Mouse (Mus musculus) neural tube, embryonic 11.5 days (tissue): ENCODE data around the gene Spred1. TPM values are rescaled to one million over a fixed set of nuclear protein-coding genes. Genes with fewer than 3 reads are reported as not detected.

ENCODE experiments used
- ATAC-seq: fragments of 200-750 bp; cut with Nextera tagmentation; 2 replicates; pipeline ENCODE4 v1.8.0; 2017; ENCODE audit warnings: moderate number of reproducible peaks, mild to moderate bottlenecking, moderate TSS enrichment, moderate library complexity; ENCODE audit not compliant: insufficient read depth, low FRiP score, low TSS enrichment
- DNase-seq: peaks from one replicate; pipeline ENCODE4 v3.0.0-alpha.2; 2015; ENCODE audit warnings: low spot score
- H3K27ac ChIP-seq: fragments of 300-500 bp; sonication (generic); 2 replicates; pipeline ENCODE4 v1.5.1; 2014; ENCODE audit warnings: low read depth, mild to moderate bottlenecking, low read length
- H3K27me3 ChIP-seq: fragments of 300-500 bp; sonication (generic); 2 replicates; pipeline ENCODE4 v1.6.1; 2014; ENCODE audit warnings: mild to moderate bottlenecking, low read length, mixed read lengths; ENCODE audit not compliant: control insufficient read depth, insufficient read depth
- H3K36me3 ChIP-seq: fragments of 300-500 bp; sonication (generic); 2 replicates; pipeline ENCODE4 v1.6.1; 2014; ENCODE audit warnings: mild to moderate bottlenecking, low read length, moderate library complexity, mixed read lengths; ENCODE audit not compliant: control insufficient read depth, insufficient read depth
- H3K4me1 ChIP-seq: fragments of 300-500 bp; sonication (generic); 2 replicates; pipeline ENCODE4 v1.6.1; 2014; ENCODE audit warnings: low read length, mixed read lengths; ENCODE audit not compliant: control insufficient read depth, insufficient read depth
- H3K4me2 ChIP-seq: fragments of 300-500 bp; sonication (generic); 2 replicates; pipeline ENCODE4 v1.6.1; 2014; ENCODE audit warnings: low read depth, mild to moderate bottlenecking, moderate library complexity
- H3K4me3 ChIP-seq: fragments of 300-500 bp; sonication (generic); 2 replicates; pipeline ENCODE4 v1.5.1; 2014; ENCODE audit warnings: low read depth, low read length
- H3K9ac ChIP-seq: fragments of 300-500 bp; sonication (generic); 2 replicates; pipeline ENCODE4 v1.6.1; 2014; ENCODE audit warnings: mild to moderate bottlenecking, low read length
- H3K9me3 ChIP-seq: fragments of 300-500 bp; sonication (generic); 2 replicates; pipeline ENCODE4 v1.6.1; 2016; ENCODE audit warnings: low read length; ENCODE audit not compliant: control insufficient read depth
- WGBS: fragments of 180-500 bp; shearing (Covaris S2); extraction: QIAGEN DNeasy Blood & Tissue Kit; methylation state at CpG from one replicate; pipeline ENCODE4 v1.1.7; 2014; 5-methylcytosine and 5-hydroxymethylcytosine counted together
- polyA plus RNA-seq: library from polyadenylated mRNA; unstranded; fragments of >200 nt; fragmentation: Nextera tagmentation; extraction: Ambion mirVana; gene quantifications from 2 replicates; pipeline ENCODE4 v1.2.1, GENCODE M21; 2014

Spred1 gene
- polyA plus RNA-seq, 1 experiment from 2014 or later = 23.5 TPM

DNA sequence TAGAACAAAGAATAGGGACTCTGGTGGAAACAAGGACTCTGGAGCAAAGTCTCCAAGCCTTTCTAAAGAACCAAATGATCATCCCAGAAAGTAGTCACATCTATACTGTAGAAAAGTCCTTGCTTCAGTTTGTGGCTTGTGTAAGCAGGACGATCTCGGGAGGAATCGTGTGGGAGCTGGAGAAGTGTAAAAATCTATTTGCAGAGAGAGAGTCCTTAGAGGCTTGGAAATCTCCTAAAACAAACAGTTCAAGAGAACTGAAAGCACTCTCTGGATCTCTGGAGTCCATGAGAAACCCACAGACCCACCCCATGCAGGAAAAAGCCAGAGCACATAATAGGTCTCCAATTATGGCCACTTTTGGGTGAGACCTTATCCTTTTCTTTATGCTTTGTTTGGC, 31.1 kb upstream of the Spred1 start:
- WGBS = 92% methylated on average over 3 of the region's 3 CpGs
- Histone ChIP-seq H3K9ac (no peak overlapping the region), H3K4me3 (no peak overlapping the region), H3K27ac (no peak overlapping the region), H3K4me2 (no peak overlapping the region), H3K4me1 (no peaks in the 10 kb centered on the region; the same call in 1 of the 2 replicates), H3K27me3 (no peaks in the 10 kb centered on the region), H3K9me3 (no peaks in the 10 kb centered on the region), H3K36me3 (no peaks in the 10 kb centered on the region)
- DNase-seq (no peak), ATAC-seq (no peak)

DNA sequence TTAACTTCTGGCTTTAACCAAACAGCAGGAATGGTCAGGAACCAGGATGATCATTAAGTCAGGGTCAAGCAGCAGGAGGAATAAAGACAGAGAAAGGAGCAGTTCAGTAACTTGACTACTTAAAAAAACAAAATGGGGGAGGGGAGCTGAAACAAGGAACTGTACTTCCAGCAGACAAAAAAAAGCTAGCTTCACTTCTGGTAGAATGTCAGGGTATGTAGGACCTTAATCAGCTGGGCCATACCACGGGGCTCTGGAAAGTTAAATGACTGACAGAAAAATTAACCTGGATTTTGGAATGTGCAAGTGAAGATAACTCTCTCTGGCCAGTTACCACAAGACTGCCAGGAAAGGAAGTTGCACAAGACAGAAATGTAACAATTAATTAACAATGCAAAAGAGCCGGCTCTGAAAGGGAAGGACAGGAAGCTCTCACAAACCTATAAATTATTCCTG, 28.2 kb upstream of the Spred1 start:
- DNase-seq (no peak), ATAC-seq (no peak)
- Histone ChIP-seq H3K27me3 (no peaks in the 10 kb centered on the region), H3K9ac (no peak overlapping the region), H3K27ac (no peak overlapping the region), H3K4me1 (no peaks in the 10 kb centered on the region; the same call in 1 of the 2 replicates), H3K36me3 (no peaks in the 10 kb centered on the region), H3K4me2 (no peak overlapping the region), H3K4me3 (no peak overlapping the region), H3K9me3 (no peaks in the 10 kb centered on the region)
- 59% methylated on average over 2 of the region's 2 CpGs for WGBS

DNA sequence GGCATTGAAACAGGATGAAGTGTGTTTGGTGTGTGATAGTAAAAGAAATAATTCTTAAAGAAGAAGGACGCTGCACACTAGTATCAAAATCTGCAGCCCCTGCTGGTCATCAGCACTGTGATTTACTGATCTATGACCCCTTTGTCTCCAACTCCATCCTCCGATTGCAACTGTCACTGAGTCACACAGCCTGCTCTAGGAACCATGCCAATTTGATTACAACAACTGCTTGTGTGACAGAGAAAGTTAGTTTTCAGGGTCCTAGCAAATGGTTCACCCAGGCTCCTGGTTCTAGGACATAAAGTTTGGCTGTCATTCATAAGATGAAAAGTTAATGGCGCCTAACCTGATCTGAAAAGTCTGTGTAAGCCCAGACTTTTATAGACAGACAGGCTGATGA, 25.7 kb upstream of the Spred1 start:
- no peak overlapping the region for H3K4me2 ChIP-seq
- H3K9me3 ChIP-seq = no peaks in the 10 kb centered on the region
- no peaks in the 10 kb centered on the region for H3K36me3 ChIP-seq
- 58% methylated on average over 3 of the region's 3 CpGs for WGBS
- no peak overlapping the region for H3K9ac ChIP-seq
- H3K4me3 ChIP-seq = no peak overlapping the region
- no peak for ATAC-seq
- DNase-seq = no peak
- H3K27me3 ChIP-seq = no peaks in the 10 kb centered on the region
- no peaks in the 10 kb centered on the region; the same call in 1 of the 2 replicates for H3K4me1 ChIP-seq
- H3K27ac ChIP-seq = no peak overlapping the region

DNA sequence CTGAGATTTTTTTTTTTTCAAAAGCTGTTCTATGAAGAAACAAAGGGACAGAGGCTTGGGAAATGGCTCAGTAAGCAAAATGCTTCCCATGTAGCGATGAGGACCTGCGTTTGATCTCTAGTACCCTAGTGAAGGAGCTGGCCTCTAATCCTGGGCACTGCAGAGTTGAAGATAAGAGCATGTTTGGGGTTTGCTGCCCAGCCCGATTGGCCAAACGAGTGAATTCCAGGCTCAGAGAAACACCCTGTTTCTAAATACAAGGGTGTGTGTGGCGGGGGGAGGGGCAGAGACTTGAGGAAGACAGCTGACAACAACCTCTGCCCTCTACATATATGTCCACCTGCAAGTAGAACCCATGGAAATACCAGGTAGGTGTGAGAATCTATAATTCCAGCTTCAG, 23.9 kb upstream of the Spred1 start:
- H3K27me3 ChIP-seq = no peaks in the 10 kb centered on the region
- no peak overlapping the region for H3K9ac ChIP-seq
- no peak overlapping the region for H3K4me2 ChIP-seq
- no peak for ATAC-seq
- no peaks in the 10 kb centered on the region for H3K9me3 ChIP-seq
- no peak overlapping the region for H3K27ac ChIP-seq
- WGBS = 76% methylated on average over 5 of the region's 5 CpGs
- no peaks in the 10 kb centered on the region for H3K36me3 ChIP-seq
- no peak for DNase-seq
- H3K4me3 ChIP-seq = no peak overlapping the region
- H3K4me1 ChIP-seq = no peaks in the 10 kb centered on the region; the same call in 1 of the 2 replicates

DNA sequence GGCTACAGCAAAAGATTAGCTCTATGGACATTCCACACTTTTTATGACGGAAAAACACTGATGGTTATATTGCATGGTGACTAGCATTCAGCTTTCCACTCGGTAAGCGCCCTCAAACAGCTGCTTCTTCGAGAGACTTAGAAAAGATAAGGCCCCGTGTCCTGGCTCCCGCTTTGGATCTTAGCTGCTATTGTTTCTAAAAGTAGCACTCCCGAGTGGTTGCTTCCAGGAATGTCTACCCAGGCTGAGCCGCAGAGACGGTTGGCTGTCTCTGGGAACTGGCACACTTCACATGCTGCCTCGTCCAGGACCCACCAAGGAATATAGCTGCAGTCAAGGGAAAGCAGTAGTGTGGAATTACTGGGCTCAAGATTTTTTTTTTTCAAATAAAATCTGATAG, 21.9 kb upstream of the Spred1 start:
- H3K9me3 ChIP-seq = no peaks in the 10 kb centered on the region
- 72% methylated on average over 10 of the region's 10 CpGs for WGBS
- no peak overlapping the region for H3K4me2 ChIP-seq
- H3K27me3 ChIP-seq = no peaks in the 10 kb centered on the region
- ATAC-seq = no peak
- no peak overlapping the region for H3K4me3 ChIP-seq
- H3K4me1 ChIP-seq = no peaks in the 10 kb centered on the region
- no peak overlapping the region for H3K9ac ChIP-seq
- no peaks in the 10 kb centered on the region for H3K36me3 ChIP-seq
- no peak overlapping the region for H3K27ac ChIP-seq
- no peak for DNase-seq

DNA sequence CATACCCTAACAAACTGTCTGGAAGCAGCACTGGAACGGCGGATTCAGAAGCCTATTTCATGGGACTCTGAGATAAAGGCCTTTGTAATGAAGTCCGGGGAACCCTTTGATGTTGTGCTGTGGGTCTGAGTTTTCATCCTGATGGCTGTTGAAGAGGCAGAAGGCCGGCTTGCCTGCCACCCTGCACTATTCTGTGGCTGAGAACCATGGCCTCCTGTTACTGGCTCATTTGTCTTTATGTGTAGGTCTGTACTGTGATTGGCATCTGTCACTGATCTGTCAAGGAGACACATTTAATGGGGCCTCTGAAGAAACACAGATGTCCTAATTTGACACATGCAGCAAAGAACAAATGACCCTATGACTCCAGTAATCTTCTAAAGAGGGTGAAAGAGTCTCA, 17.7 kb upstream of the Spred1 start:
- WGBS = 9% methylated on average over 4 of the region's 4 CpGs
- Histone ChIP-seq H3K4me1 (no peaks in the 10 kb centered on the region), H3K4me3 (no peak overlapping the region), H3K9me3 (no peaks in the 10 kb centered on the region), H3K27me3 (no peaks in the 10 kb centered on the region), H3K36me3 (no peaks in the 10 kb centered on the region), H3K27ac (no peak overlapping the region), H3K9ac (no peak overlapping the region), H3K4me2 (no peak overlapping the region)
- no peak for DNase-seq
- ATAC-seq = no peak

DNA sequence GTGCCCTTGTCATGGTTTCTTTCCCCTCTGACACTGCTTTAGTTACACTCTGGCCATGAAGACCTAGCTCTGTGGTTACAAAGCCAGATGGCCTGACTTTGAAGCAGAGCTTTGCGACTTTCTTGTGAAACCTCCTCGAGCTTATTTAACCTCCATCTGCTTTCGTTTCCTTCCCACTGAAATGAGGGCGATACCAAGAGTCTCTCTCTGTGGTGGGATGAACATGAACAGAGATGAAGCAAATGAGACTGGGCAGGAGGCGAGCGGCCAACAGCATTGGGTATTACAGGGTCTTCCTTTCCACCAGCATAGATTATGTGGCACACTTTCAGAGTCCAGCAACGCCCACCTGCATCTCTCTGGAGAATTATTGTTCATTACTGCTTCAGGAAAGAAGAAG, 15.8 kb upstream of the Spred1 start:
- Histone ChIP-seq H3K4me3 (no peak overlapping the region), H3K4me2 (no peak overlapping the region), H3K9me3 (no peaks in the 10 kb centered on the region), H3K27ac (no peak overlapping the region), H3K9ac (no peak overlapping the region), H3K27me3 (no peaks in the 10 kb centered on the region), H3K36me3 (no peaks in the 10 kb centered on the region), H3K4me1 (no peaks in the 10 kb centered on the region)
- WGBS = 74% methylated on average over 7 of the region's 7 CpGs
- DNase-seq (no peak), ATAC-seq (no peak)

DNA sequence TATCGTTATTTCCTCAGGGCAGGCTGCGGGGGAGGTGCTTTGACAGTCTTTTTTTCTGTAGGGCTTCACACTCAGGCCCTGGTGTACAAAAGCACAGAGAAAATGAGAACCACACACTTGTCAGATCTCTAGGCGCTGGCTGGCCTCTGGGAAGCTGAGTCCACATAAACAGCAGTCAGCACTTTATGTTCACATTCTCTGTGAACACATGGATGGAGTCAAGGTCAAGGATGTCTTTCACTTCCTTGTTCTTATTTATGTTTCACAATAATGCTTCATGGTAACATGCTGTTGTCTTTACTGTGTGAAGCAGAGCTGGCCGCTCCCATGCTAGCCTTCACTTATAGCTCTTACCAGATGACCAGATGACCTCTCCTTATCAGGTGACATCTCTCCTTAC, 13.1 kb upstream of the Spred1 start:
- H3K9ac ChIP-seq = no peak overlapping the region
- no peaks in the 10 kb centered on the region for H3K4me1 ChIP-seq
- WGBS = 59% methylated on average over 4 of the region's 4 CpGs
- no peak overlapping the region for H3K4me3 ChIP-seq
- DNase-seq (no peak), ATAC-seq (no peak)
- H3K36me3 ChIP-seq = no peaks in the 10 kb centered on the region
- H3K4me2 ChIP-seq = no peak overlapping the region
- H3K27me3 ChIP-seq = no peaks in the 10 kb centered on the region
- H3K27ac ChIP-seq = no peak overlapping the region
- H3K9me3 ChIP-seq = no peaks in the 10 kb centered on the region

DNA sequence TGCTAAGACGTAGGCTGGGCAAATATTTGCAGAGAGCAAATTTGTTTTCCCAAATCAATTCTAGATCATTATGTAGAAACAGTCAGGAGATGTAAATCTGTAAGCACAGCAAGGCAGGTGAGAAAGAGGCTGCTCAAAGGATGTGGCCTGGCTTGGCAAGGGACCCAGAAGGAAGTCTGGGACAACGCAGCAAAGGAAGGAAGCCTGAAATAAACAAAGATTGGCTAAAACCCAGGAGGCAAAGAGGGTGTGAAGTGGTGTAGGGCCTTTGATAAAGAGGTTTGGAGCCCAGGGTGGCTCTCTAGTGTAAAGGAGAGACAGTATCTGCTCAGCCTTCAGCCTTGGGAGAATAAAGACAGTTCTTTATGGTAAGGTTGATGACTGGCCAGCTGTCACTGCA, 11.9 kb upstream of the Spred1 start:
- Histone ChIP-seq H3K27ac (no peak overlapping the region), H3K9ac (no peak overlapping the region), H3K9me3 (no peaks in the 10 kb centered on the region), H3K4me3 (no peak overlapping the region), H3K27me3 (no peaks in the 10 kb centered on the region), H3K36me3 (no peaks in the 10 kb centered on the region), H3K4me2 (no peak overlapping the region), H3K4me1 (no peaks in the 10 kb centered on the region)
- WGBS = 80% methylated on average over 2 of the region's 2 CpGs
- ATAC-seq = no peak
- DNase-seq = no peak
